Mouse (Mus musculus): ENCODE data around the gene Tanc2.

The Tanc2 gene

DNA sequence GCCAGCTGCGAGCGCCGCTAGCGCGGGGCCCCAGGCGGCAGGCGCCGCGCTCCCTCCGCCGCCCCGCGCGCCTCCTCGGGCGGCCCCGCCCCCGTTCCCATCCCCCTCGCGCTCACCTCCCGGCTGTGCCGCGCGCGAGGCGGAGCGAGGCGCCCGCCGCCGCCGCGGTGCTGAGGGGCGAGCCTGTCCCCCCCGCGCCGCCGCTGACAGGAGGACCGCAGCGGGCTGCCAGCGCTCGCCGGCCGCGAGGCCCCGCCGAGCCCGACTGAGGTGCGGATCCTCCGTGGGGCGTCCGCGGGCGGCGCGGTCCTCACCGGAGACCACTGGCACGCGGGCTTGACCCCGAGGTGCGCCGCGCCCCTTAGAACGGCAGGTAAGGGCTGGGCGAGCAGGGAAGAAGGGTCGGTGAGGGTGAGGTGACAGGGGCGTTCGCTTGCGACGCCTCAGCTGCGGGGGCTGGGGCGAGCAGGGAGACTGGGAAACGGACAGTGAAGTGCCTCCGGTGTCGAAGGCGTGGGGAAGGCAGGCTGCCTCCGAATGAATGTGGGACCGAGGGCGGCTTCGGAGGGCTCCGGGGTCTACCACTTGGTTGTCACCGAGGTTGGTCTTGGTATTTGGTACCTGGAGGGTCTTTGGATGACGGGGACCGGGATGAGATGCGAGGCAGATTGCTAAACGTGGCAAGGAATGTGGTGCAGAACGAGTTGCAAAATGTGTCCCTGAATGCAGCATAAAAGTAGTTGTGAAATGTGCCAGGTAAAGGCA, at the start of gene Tanc2:
Gene Tanc2, plus strand, starts transcription at position 110 of the 765 bp plus-strand sequence.
- CTCF ChIA-PET: no interaction called here

- CTCF ChIA-PET: no interaction called here
These were observed 49.0 kb upstream of the Tanc2 start for GRCm38 (mm10) chr11:105540781-105541180.

GRCm38 (mm10) chr11:105541366-105541765, 48.4 kb upstream of the Tanc2 start:
- CTCF ChIA-PET: no interaction called here

GRCm38 (mm10) chr11:105542129-105542528, 47.7 kb upstream of the Tanc2 start:
- CTCF ChIA-PET: no interaction called here

- CTCF ChIA-PET: no interaction called here
These were observed 44.0 kb upstream of the Tanc2 start for GRCm38 (mm10) chr11:105545801-105546200.

DNA sequence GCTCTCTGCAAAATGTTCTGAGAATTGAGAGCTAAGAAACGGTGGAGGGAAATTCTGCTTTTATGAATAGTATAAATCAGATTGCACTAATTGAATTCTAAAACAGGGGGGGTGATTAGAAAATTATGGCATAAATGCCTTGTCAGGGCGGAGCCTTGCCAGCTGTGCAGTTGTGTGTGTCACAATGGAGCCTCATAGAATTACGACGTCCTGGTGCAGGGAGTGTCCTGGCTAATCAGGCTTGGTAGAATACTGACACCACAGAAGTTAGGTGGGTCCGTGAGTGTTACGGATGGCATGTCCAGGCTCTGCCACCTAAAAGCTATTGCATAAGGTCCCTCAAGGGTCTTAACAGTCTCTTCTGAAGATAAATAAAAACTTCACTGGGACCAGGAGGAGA, 43.4 kb upstream of the Tanc2 start:
- CTCF ChIA-PET: no interaction called here

DNA sequence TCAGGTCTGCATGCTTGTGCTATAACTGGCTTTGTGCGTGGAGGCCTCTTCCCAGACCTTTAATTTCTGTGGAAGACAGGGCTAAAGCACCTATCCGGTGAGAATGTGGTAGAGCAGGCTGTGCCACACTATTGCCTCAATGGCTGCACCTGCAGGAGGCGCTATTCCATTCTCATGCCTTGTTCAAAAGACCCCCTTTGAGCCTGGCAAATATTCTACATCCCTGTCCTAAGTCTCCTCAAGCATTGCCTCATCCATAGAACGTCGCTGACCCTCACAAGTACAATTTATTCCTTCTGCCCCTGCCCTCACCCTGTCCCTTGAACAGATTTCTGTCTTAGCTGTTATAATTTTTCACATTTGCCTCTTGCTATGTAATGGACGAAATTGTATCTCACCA, 41.4 kb upstream of the Tanc2 start:
- CTCF ChIA-PET: no interaction called here

- CTCF ChIA-PET: no interaction called here
These were observed 40.3 kb upstream of the Tanc2 start for GRCm38 (mm10) chr11:105549164-105550121.

DNA sequence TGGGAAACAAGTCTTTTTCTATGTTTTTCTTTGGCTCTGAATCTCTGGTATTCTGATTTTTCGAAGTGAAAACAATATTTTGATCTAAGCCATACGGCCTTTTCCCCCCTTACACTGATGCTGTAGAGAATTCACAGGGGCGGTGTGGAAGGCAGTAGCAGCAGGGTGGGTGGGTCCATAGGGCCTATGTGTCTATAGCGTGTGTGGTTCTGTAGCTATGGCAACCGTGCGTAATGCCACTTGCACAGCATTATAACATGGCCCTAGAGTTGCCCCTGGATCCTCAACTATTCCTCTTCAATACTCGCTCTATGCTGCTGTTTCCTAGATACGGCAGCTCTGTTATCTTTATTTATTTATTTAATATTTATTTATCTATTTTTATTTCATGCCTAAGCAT, 32.5 kb upstream of the Tanc2 start:
- CTCF ChIA-PET: no interaction called here

DNA sequence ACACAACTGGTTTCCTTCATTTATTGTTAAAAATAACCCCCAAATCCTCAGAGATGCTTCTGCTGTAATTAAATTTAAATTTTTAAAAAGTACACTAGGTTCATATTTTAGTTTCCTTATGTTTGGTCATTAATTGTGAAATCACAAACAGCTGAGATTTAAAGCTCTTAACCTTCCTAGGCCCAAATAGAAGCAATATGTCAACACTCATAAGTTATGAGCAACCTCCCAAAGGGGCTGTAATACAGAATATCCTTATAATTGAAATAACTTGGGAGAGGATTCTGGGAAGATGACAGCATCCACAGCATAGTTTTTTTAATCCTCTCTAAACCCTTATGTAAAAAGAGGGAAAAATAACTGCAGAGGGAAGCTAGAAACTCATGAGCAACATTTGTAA, 31.7 kb upstream of the Tanc2 start:
- CTCF ChIA-PET: no interaction called here

DNA sequence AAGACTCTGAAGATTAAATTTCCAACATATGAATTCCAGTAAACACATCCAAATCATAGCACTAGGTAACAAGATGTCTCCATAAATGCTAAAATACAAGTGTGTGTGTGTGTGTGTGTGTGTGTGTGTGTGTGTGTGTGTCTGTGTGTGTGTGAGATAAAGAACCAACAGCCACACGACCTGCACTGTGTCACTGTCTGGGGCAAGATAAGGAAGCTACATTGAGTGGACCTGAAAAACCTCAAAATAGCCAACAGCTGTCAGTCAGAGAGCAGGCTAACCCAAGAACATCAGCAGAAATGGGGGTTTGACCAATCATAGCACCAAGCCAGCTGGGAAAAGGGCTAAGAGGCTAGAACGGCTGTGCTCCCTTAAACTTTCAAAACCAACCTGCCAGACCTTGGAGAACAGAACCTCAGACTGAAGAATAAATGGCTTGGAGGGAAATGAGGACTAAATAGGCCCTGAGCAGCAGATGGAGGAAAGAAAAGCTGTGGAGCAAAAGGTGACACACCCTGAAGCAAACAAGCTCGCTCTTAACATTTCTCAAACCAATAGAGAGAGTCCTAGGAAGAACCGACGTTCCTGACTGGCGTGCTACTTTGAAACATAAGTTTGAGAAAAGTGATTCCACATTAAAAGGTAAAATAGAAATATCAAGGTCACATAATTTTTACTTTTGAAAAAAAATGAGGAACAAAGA, 30.8 kb upstream of the Tanc2 start:
- CTCF ChIA-PET: no interaction called here

- CTCF ChIA-PET: no interaction called here
These were observed 26.2 kb upstream of the Tanc2 start for GRCm38 (mm10) chr11:105563546-105563945.

DNA sequence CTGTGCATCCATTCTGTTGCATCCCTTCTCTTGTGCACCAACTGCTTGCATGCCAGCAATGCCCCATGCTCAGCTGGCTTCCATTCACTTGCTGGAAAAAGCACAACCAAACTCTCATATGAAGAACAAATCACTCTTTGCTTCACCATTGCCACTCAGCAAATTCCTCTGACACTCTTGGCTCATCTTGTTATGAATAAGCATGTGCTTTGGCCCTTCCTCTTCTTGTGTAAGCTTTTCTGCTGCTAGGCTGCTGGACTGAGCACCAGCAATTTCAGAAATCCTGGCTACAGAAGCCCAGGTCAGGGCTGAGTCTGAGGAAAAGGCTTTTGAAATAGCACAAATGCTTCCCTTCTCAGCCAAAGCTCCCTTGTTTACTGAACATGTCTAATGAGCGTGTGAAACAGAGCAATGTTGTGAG, 22.6 kb upstream of the Tanc2 start:
- CTCF ChIA-PET: no interaction called here

GRCm38 (mm10) chr11:105571996-105572395, 17.8 kb upstream of the Tanc2 start:
- CTCF ChIA-PET: no interaction called here

DNA sequence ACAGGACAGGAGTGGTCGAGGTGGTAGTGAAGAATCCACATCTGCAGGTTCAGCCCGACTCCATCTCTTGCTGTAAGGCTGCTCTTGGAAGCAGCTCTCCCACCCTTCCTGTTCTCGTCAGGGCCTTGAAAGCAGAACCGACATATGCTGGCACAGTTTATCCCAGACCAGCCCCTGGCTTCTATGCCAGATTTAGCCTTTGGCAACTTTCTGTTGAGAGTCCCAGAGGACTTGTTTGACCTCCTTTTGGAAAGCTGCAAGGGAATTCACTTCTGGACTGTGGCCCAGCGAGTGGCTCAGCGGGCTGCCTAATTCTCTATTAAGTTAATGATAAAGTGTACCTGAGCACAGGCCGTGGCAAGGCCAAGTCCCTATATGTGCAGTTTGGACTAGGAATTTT, 15.5 kb upstream of the Tanc2 start:
- CTCF ChIA-PET: no interaction called here

GRCm38 (mm10) chr11:105577211-105577610, 12.6 kb upstream of the Tanc2 start:
- CTCF ChIA-PET: no interaction called here

DNA sequence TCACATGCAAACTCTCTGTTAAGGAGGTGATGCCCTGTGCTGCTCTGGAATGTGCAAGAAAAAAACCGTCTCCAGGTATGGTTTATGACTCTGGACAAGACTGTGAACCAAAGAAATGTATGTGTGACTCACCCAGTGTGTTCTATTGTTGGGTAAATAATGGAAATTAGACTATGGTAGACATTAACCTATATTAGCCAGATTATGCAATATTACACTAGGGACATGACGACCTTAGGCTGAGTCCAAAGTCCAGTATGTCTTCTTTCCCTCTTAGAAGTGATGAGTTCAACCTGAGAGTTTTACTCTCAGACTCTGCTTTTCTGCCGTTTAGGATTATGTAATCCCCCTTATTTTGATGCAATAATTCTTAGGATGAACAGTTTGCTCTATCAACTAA, 7.8 kb upstream of the Tanc2 start:
- CTCF ChIA-PET: no interaction called here

DNA sequence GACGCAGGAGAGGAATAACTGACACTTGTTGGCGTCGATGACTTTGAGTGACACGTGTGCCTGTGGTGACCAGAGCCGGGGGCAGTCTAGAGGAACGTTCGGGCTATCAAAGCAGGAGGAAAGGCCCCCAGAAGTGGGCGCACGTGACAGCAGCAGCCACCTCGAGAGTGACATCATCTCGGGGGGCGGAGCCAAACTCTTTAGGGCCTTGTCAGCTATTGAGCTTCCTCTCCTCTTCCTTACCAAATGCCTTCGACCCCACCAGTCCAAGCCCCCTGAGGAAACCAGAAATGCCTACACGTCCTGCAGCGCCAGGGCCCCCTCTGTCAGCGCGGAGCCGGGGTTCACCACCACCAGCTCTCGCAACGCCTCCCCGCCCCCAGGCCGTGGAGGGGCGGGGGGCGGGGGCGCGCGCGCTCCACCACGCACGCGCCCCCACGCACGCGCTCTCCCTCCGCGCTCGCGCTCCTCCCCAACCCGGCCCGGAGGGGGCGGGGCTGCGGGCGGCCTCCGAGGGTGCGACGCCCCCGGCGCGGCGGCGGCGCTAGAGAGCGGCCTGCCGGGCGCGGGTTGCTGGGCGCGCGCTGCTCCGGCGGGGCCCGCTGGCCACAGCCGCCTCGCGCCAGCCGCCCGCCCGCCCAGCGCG, 432 bp upstream of the Tanc2 start:
- CTCF ChIA-PET: interaction anchor here (0.7 kb wide), 1 partner anchor 174 kb away, joined by 3 read pairs; no protein-coding TSS in a partner anchor

DNA sequence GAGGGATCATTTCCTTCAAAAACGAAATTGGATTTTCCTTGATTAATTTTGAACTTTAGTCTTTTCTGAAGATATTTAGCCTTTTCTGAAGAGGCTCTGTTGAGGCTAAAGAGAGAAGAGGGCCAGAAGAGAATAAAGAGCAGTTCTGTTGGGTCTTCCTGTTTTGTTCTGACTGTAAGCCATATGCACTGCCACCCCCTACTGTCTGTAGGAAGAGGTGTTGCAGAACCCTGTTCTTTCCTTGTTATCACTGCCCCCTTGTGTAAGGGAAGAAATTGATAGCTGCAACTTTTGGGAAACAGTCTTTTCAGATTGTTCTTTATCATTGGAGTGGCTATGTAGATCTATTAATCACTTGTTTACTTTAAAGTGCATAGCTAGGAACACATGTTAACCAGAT, 2.1 kb downstream of the Tanc2 start:
- CTCF ChIA-PET: no interaction called here

GRCm38 (mm10) chr11:105602177-105602576, 12.4 kb downstream of the Tanc2 start:
- CTCF ChIA-PET: no interaction called here

DNA sequence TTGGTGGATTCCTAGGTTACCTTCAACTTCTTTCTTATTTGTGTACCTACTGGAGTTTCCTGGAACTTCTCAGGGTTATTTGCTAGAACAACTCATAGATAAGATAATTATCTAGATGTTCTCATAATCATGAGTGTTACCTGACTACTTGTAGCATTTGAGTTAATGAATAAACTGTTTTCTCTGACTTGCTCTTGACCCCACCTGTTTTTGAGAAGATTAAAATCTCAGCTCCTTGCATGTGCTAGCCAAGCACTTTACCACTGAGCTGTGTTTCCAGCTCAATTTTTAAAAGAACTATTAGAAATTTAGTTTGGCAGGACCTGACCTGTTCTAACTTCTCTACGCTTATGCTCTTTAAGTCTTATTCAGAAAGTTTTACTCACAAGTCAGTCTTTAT, 36.4 kb downstream of the Tanc2 start:
- CTCF ChIA-PET: no interaction called here

DNA sequence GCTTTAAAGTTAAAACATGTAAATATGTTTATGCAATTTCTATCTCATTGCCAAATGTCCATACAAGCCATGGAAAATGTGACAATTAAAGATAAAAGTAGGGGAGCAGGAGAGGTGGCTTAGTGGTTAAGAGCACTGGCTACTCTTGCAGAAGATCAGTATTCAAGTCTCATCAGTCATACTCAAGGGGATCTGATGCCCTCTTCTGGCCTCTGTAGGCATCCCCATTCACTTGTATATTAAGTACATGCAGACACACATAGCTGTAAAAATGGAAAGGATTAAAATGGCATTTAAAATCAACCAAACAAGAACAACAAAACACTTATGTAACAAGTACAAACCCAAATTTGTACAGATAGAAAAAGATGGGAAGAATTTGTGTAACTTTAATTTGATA, 54.2 kb downstream of the Tanc2 start:
- CTCF ChIA-PET: no interaction called here

Data from spleen, embryonic (tissue).